Mouse (Mus musculus): ENCODE measurements at regions not wholly inside any gene's neighbourhood (a gene's known extent, or its start where the extent isn't known, plus 50 kb on each side); places are given as distances from the start of the nearest gene placed in this dataset.
"Not testable (repeated sequence)": the region's sequence is repeated elsewhere in the genome, so short reads cannot be mapped to it uniquely, and the experiment has no call there.

DNA sequence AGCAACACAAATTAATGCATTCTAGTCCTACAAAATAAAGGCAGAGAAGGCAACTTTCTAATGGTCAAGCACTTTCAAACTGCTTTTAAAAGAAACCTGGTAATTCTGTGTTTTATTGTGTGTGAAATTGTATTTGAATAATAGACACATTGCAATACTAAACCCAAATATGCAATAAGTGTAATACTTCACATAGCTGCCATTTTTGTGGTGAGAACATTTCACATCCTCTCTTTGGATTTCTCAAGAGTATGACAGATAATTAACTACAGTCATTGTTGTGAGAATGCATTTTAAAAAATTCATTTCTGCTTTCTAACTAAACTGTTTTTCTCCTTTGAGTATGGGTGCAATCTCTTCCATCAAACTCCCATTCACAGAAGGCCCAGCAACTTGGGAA is 256.4 kb downstream of the Sema3d start:
- intact Hi-C loops (cut with DNase I) = no loop called here
- Histone ChIP-seq H3K4me3 (no peak overlapping the region), H3K27ac (no peak overlapping the region)
- DNase-seq = no peak
- TF ChIP-seq CTCF (IDR thresholded peaks at IDR 0.05) = no peak

GRCm38 (mm10) chr5:12646269-12646668 is 263.1 kb downstream of the Sema3d start:
- H3K4me3 ChIP-seq = no peak overlapping the region
- no peak overlapping the region for H3K27ac ChIP-seq
- intact Hi-C loops (cut with DNase I) = no loop called here
- TF ChIP-seq CTCF (IDR thresholded peaks at IDR 0.05) = no peak
- DNase-seq = peak; percentile 25

GRCm38 (mm10) chr5:12673666-12674065 is 290.5 kb downstream of the Sema3d start:
- no peak for DNase-seq
- H3K4me3 ChIP-seq = no peak overlapping the region
- TF ChIP-seq CTCF (IDR thresholded peaks at IDR 0.05) = no peak
- intact Hi-C loops (cut with DNase I) = no loop called here
- no peak overlapping the region for H3K27ac ChIP-seq

- intact Hi-C loops (cut with DNase I) = no loop called here
- H3K4me3 ChIP-seq = no peak overlapping the region
- H3K27ac ChIP-seq = no peak overlapping the region
- no peak for TF ChIP-seq CTCF (IDR thresholded peaks at IDR 0.05)
- no peak for DNase-seq
These were observed 290.9 kb downstream of the Sema3d start for GRCm38 (mm10) chr5:12674134-12674533.

DNA sequence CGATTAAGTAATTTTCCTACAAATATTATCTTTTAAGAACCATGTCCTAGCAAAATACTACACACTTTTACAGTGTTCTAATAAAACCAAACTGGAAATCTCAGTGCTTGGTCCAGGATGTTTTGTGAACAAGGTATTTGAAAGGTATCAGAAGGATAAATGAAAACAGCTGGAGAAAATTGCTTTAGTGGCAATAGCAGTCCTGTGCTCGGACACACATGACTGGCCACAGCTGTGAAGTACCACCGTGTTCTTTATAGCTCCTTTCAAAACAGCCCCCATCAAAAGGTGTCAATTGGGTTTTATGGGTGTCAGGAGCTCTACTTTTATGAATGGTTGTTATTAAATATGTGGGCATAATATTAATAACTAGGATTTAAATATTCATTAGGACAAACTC is 293.5 kb downstream of the Sema3d start:
- intact Hi-C loops (cut with DNase I) = no loop called here
- Histone ChIP-seq H3K27ac (no peak overlapping the region), H3K4me3 (no peak overlapping the region)
- no peak for DNase-seq
- no peak for TF ChIP-seq CTCF (IDR thresholded peaks at IDR 0.05)

- no peak overlapping the region for H3K27ac ChIP-seq
- DNase-seq = no peak
- H3K4me3 ChIP-seq = no peak overlapping the region
- intact Hi-C loops (cut with DNase I) = no loop called here
- no peak for TF ChIP-seq CTCF (IDR thresholded peaks at IDR 0.05)
These were observed 331.7 kb downstream of the Sema3d start for GRCm38 (mm10) chr5:12714894-12715293.

DNA sequence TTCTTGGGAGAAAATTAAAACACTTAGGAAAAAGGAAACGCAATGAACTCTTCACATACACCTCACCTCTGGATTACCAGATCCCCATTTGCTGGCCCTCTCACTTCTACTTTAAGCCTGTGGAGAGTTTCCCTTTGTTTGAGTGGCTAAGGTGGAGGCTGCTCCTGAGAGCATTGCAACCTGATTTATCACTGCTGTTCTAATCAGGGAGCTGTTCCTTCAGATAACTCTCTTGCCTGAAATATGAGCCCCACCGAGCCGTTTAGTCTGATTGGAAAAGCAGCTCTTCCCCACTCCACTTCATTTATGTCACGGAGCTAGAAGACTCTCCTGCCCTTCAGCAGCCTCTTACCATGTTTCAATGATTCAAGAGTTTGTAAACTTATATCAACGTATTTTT is 368.3 kb downstream of the Sema3d start:
- no peak for TF ChIP-seq CTCF (IDR thresholded peaks at IDR 0.05)
- Histone ChIP-seq H3K4me3 (no peak overlapping the region), H3K27ac (no peak overlapping the region)
- DNase-seq = no peak
- intact Hi-C loops (cut with DNase I) = no loop called here

DNA sequence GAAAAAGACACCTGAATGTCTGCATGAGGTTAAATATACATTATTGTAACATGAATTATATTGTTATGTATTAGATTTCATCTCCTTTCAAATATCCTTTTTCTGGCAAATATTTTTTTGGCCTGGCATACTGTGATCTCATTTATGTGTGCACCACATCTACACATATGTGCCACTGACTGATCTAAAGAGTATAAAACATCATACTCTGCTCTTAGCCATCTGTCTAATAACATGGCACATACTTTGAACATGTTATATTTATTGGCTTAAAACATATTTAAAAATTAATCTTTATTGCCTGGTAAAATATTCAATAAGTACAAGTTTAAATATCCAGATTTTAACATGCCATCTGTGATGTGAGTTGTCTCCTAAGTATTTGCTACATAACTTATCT is 365.6 kb upstream of the Sema3a start:
- no peak overlapping the region for H3K4me3 ChIP-seq
- DNase-seq = no peak
- TF ChIP-seq CTCF (IDR thresholded peaks at IDR 0.05) = no peak
- intact Hi-C loops (cut with DNase I) = no loop called here
- no peak overlapping the region for H3K27ac ChIP-seq

DNA sequence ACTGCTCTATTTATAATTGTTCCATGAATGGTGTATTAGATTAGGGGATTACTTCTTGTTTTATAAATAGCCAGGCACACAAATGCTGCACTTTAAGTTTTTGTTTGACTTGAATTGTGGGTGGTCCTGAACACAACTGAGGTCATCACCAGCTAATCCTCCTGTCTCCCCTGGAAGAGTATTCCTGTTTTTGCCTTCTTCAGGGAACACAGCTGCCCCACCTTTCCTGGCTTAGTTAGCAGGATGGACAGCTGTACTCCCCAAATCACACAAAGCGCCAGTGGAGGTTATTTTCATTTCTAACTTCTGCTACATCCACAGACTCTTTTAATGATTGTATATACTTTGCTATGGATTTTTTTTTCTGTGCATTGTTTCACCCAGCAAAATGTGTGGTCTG is 357.8 kb upstream of the Sema3a start:
- intact Hi-C loops (cut with DNase I) = no loop called here
- no peak overlapping the region for H3K4me3 ChIP-seq
- TF ChIP-seq CTCF (IDR thresholded peaks at IDR 0.05) = no peak
- H3K27ac ChIP-seq = no peak overlapping the region
- DNase-seq = no peak

DNA sequence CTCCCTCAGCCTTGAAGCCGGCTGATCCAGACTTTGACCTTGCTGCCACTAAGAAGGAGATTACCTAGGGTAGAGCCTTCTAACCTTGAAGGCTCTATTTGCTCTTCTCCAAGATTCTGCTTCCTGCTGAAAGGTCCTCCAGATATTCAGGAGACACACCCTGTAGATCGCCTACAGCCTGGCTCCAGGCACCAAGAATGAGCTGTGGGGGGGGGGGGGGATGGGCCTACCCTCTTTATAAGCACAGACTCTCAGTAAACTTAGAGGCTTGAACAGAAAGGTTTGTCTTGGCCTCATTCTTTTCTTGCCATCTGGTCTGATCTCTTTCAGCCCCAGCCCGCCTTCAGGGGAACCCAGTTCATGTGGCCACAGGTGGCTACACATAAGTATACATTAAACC is 342.5 kb upstream of the Sema3a start:
- intact Hi-C loops (cut with DNase I) = no loop called here
- TF ChIP-seq CTCF (IDR thresholded peaks at IDR 0.05) = no peak

DNA sequence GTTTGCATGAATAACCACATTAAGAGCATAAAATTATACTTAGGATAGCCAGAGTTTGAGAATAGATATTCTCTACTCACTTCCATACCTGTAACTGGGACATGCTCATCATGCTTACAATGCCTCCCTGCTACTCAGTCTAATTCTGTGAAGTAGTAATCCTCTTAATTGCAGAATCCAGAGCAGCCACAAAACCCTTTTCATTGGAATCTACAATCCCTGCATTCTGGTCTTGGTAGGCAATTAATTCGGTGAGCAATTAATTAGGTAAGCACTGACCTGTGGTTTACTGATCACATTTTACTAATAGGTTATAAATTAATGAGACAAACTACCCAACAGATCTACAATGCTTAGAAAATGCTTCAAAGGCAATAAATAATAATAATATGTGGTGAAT is 316.5 kb upstream of the Sema3a start:
- no peak for DNase-seq
- no peak for TF ChIP-seq CTCF (IDR thresholded peaks at IDR 0.05)
- no peak overlapping the region for H3K4me3 ChIP-seq
- H3K27ac ChIP-seq = no peak overlapping the region
- intact Hi-C loops (cut with DNase I) = no loop called here

More for the DNA sequence above, 342.5 kb upstream of the Sema3a start:
- no peak for DNase-seq
- Histone ChIP-seq H3K27ac (no peak overlapping the region), H3K4me3 (no peak overlapping the region)

DNA sequence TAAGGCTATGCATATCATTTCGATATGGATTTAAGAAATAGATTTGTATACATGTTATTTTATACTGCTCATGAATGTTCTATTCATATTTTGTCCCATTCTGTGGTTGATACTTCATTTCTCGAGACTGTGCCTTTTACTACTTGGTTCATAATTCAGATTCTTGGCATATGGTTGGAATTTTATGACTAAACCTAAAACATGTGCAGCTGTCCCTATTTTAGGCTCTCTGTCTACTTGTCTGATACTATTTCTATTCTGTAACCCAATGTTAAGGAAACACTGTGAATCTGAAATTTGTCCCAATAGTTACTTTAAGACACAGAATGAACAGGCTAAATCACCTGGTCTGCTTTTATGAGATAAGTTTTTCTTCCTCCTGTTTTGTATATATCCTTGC is 315.3 kb upstream of the Sema3a start:
- no peak for DNase-seq
- H3K4me3 ChIP-seq = no peak overlapping the region
- no peak for TF ChIP-seq CTCF (IDR thresholded peaks at IDR 0.05)
- H3K27ac ChIP-seq = no peak overlapping the region
- intact Hi-C loops (cut with DNase I) = no loop called here

GRCm38 (mm10) chr5:12847207-12847606 is 278.0 kb upstream of the Sema3a start:
- H3K27ac ChIP-seq; H3K4me3 ChIP-seq; DNase-seq; intact Hi-C loops (cut with DNase I): not testable (repeated sequence)

- no peak for TF ChIP-seq CTCF (IDR thresholded peaks at IDR 0.05)
- Histone ChIP-seq H3K27ac (no peak overlapping the region), H3K4me3 (no peak overlapping the region)
- no peak for DNase-seq
- intact Hi-C loops (cut with DNase I) = no loop called here
These were observed 268.3 kb upstream of the Sema3a start for GRCm38 (mm10) chr5:12856869-12857268.

All from gastrocnemius, adult 2 months (tissue).